In genomic region chr8:84539376-84539775, GRCm38 (mm10) we compare ENCODE assay signal across 27 mouse cellular contexts.
DNase-seq lines count a peak whose midpoint lies in the region; ATAC-seq and TF ChIP-seq lines count a peak whose summit lies in the region.
"Had no signal": no experiment of that assay in that cellular context is flagged by ENCODE, and none has a peak within 500 bp of the region (broad histone marks: within the 10 kb centered on the region; RNA-seq: fewer than 3 reads in every experiment).

No protein-coding gene starts in this region.

- 46% methylated on average over 6 of the region's 6 CpGs for WGBS in thymus, adult 2 months
- 73% methylated on average over 6 of the region's 6 CpGs for WGBS in midbrain, embryonic 13.5 days

- TF ChIP-seq POLR2A in thymus, adult 2 months (IDR thresholded peaks at IDR 0.05; ENCODE audit: control insufficient read depth, extremely low read depth, insufficient read depth, low read length, poor library complexity) = no peak

- no peaks in the 10 kb centered on the region for H3K27me3 ChIP-seq in thymus, adult 2 months (ENCODE audit: control insufficient read depth, insufficient read depth, low read length)
- no peaks in the 10 kb centered on the region for H3K27me3 ChIP-seq in midbrain, embryonic 13.5 days
- H3K27me3 ChIP-seq: embryonic facial prominence, embryonic 13.5 days; forebrain, embryonic 12.5 days; forebrain, embryonic 15.5 days; hindbrain, embryonic 12.5 days; hindbrain, embryonic 15.5 days had no signal

- no peak overlapping the region for H3K9ac ChIP-seq in ES-E14 (ENCODE audit: insufficient read depth, low read depth, low read length, poor library complexity, severe bottlenecking)
- H3K9ac ChIP-seq in midbrain, embryonic 13.5 days (replicated peaks) = no peak overlapping the region
- H3K9ac ChIP-seq: embryonic facial prominence, embryonic 13.5 days; forebrain, embryonic 12.5 days; forebrain, embryonic 15.5 days; hindbrain, embryonic 12.5 days; hindbrain, embryonic 15.5 days had no signal

- no peak overlapping the region for H3K4me2 ChIP-seq in midbrain, embryonic 13.5 days (replicated peaks)
- H3K4me2 ChIP-seq: embryonic facial prominence, embryonic 13.5 days; forebrain, embryonic 12.5 days; forebrain, embryonic 15.5 days; heart, embryonic 11.5 days; hindbrain, embryonic 12.5 days; hindbrain, embryonic 15.5 days had no signal

- peaks cover 33% of the 10 kb centered on the region for H3K4me1 ChIP-seq in thymus, adult 2 months (replicated peaks; ENCODE audit: control insufficient read depth, insufficient read depth, low read length)
- peaks cover 2 to 6% of the 10 kb centered on the region in 2 experiments; a peak in 1 of 4 replicates for H3K4me1 ChIP-seq in ES-E14 (ENCODE audit: control insufficient read depth in 2 of 2, insufficient read depth in 2 of 2, low read length in 2 of 2, poor library complexity in 1 of 2)
- no peaks in the 10 kb centered on the region for H3K4me1 ChIP-seq in midbrain, embryonic 13.5 days (replicated peaks)
- H3K4me1 ChIP-seq: embryonic facial prominence, embryonic 13.5 days; forebrain, embryonic 12.5 days; forebrain, embryonic 15.5 days; hindbrain, embryonic 12.5 days; hindbrain, embryonic 15.5 days had no signal

- H3K4me3 ChIP-seq in thymus, adult 2 months (ENCODE audit: control insufficient read depth, insufficient read depth, low read length) = no peak overlapping the region
- no peak overlapping the region for H3K4me3 ChIP-seq in ES-E14 (ENCODE audit: insufficient read depth in 1 of 2, low read depth in 1 of 2, low read length in 2 of 2, poor library complexity in 1 of 2, severe bottlenecking in 1 of 2)
- no peak overlapping the region for H3K4me3 ChIP-seq in midbrain, embryonic 13.5 days (replicated peaks)
- H3K4me3 ChIP-seq: embryonic facial prominence, embryonic 10.5 days; embryonic facial prominence, embryonic 13.5 days; erythroblast, embryonic 14.5 days; forebrain, embryonic 12.5 days; forebrain, embryonic 15.5 days; gastrocnemius, adult 2 months; hindbrain, embryonic 12.5 days; hindbrain, embryonic 15.5 days had no signal

- H3K36me3 ChIP-seq in thymus, adult 2 months (ENCODE audit: control insufficient read depth, insufficient read depth, low read length) = no peaks in the 10 kb centered on the region
- H3K36me3 ChIP-seq in ES-E14 (ENCODE audit: control insufficient read depth, insufficient read depth, low read length, poor library complexity, severe bottlenecking) = peaks cover 9% of the 10 kb centered on the region; the same call in 1 of the 2 replicates
- H3K36me3 ChIP-seq in midbrain, embryonic 13.5 days = peaks cover 70% of the 10 kb centered on the region
- H3K36me3 ChIP-seq: embryonic facial prominence, embryonic 13.5 days had no signal

- ATAC-seq in frontal cortex, adult (ENCODE audit: low TSS enrichment) = peak; percentile 67; the same call in 1 of the 2 replicates
- no peak for ATAC-seq in midbrain, embryonic 13.5 days
- ATAC-seq: activated CD4-positive, CD25-positive, alpha-beta regulatory T cell, adult 4 months; forebrain, embryonic 15.5 days had no signal

- DNase-seq in frontal cortex, adult 2 months (ENCODE audit: extremely low spot score in 1 of 2, low spot score in 1 of 2) = no peak
- no peak for DNase-seq in thymus, adult 2 months
- DNase-seq in thymus, postnatal 25 days = no peak
- DNase-seq in ES-E14 (ENCODE audit: low read depth, low spot score) = peak; percentile 82
- DNase-seq in ZHBTc4 (ENCODE audit: low read depth, low spot score) = peak; percentile 96
- no peak for DNase-seq in layer of hippocampus, adult 9-11 months
- DNase-seq: adrenal gland, adult 8-10 months; adrenal gland, postnatal 25 days; cerebellum, adult 11 months; cerebellum, adult 2 months; cerebellum, adult 9-11 months; cerebellum, postnatal 25 days; embryo, embryonic 11 days; gastrocnemius, adult 2 months; gastrocnemius, postnatal 14 days; heart, adult 11 months had no signal

- H3K27ac ChIP-seq in thymus, adult 2 months (ENCODE audit: control insufficient read depth, insufficient read depth, low read length) = peak overlapping the region; percentile 44
- no peak overlapping the region for H3K27ac ChIP-seq in ES-E14 (ENCODE audit: insufficient read depth, low read depth, low read length, poor library complexity, severe bottlenecking)
- no peak overlapping the region for H3K27ac ChIP-seq in midbrain, embryonic 13.5 days
- H3K27ac ChIP-seq: embryonic facial prominence, embryonic 10.5 days; embryonic facial prominence, embryonic 13.5 days; forebrain, embryonic 12.5 days; forebrain, embryonic 15.5 days; gastrocnemius, adult 2 months; hindbrain, embryonic 12.5 days; hindbrain, embryonic 15.5 days had no signal

- in situ Hi-C loops in ES-E14 (cut with MboI; ENCODE audit: low sequenced_read_pairs in 2 of 2, unreplicated experiment in 2 of 2) = no loop called here

- no peaks in the 10 kb centered on the region for H3K9me3 ChIP-seq in ES-E14 (ENCODE audit: control insufficient read depth, insufficient read depth, low read depth, low read length)
- no peaks in the 10 kb centered on the region for H3K9me3 ChIP-seq in midbrain, embryonic 13.5 days
- H3K9me3 ChIP-seq: embryonic facial prominence, embryonic 13.5 days; forebrain, embryonic 12.5 days; forebrain, embryonic 15.5 days; hindbrain, embryonic 15.5 days had no signal

- TF ChIP-seq CTCF in thymus, adult 2 months (IDR thresholded peaks at IDR 0.05; ENCODE audit: borderline replicate concordance, control insufficient read depth, extremely low read depth, insufficient read depth, low read length, poor library complexity) = no peak

TF ChIP-seq in ES-E14, 5 proteins besides CTCF, POLR2A, EP300 and RAD21:
- no peak for TF ChIP-seq HCFC1 (IDR thresholded peaks at IDR 0.05; ENCODE audit: borderline replicate concordance, insufficient read depth, low read length)
- TF ChIP-seq ZC3H11A (IDR thresholded peaks at IDR 0.05; ENCODE audit: borderline replicate concordance, low read depth, low read length) = no peak
- TF ChIP-seq CHD2 (IDR thresholded peaks at IDR 0.05; ENCODE audit: low read depth, low read length) = no peak
- no peak for TF ChIP-seq MAFK (IDR thresholded peaks at IDR 0.05; ENCODE audit: insufficient read depth, low read depth, low read length)
- TF ChIP-seq ZNF384 (IDR thresholded peaks at IDR 0.05; ENCODE audit: low read depth, low read length) = no peak

Comparison
In these comparisons a context has a peak if more than half of its experiments do, and no peak if none do; other contexts are left out.
1. DNase-seq: peak in ES-E14 (single experiment) and ZHBTc4 (single experiment); none in frontal cortex, adult 2 months (0 of 2), thymus, adult 2 months (single experiment), thymus, postnatal 25 days (single experiment) and layer of hippocampus, adult 9-11 months (single experiment).